Mouse (Mus musculus) monocyte, adult 5-6 weeks (primary cell): ENCODE results near the gene Edn1. TPM values are rescaled to one million over a fixed set of nuclear protein-coding genes. Genes with fewer than 3 reads are reported as not detected.

Experiments
- ATAC-seq: fragments of 153-309, 156-312 bp; replicated peaks from 2 replicates; pipeline ENCODE4 v1.8.0; 2017; ENCODE audit warnings: mild to moderate bottlenecking; ENCODE audit not compliant: low TSS enrichment, insufficient number of reproducible peaks, severe bottlenecking, poor library complexity, low FRiP score
- total RNA-seq: library from RNA; stranded (forward); fragments of 200-1000, 200-491, 200-594 nt; gene quantifications from 3 replicates; pipeline ENCODE4 v1.2.3, GENCODE M21; 2017

Gene Edn1
- 0.29 TPM in 1 of 3 replicates, not detected in the others for total RNA-seq

- ATAC-seq = peak; percentile 66
Measured at GRCm38 (mm10) chr13:42301161-42301721, at the start of gene Edn1. Gene Edn1 (plus strand): TSS chr13:42301476.

- no peak for ATAC-seq
Measured at GRCm38 (mm10) chr13:42253821-42254220, 47.5 kb upstream of the Edn1 start.

GRCm38 (mm10) chr13:42255105-42255504 lies 46.2 kb upstream of the Edn1 start:
- no peak for ATAC-seq

GRCm38 (mm10) chr13:42258422-42258821 lies 42.9 kb upstream of the Edn1 start:
- ATAC-seq = peak; percentile 80

- ATAC-seq = no peak
Measured at GRCm38 (mm10) chr13:42260667-42261066, 40.6 kb upstream of the Edn1 start.

- ATAC-seq = no peak
Measured at GRCm38 (mm10) chr13:42270051-42270450, 31.2 kb upstream of the Edn1 start.

- ATAC-seq = no peak
Measured at GRCm38 (mm10) chr13:42276774-42277454, 24.4 kb upstream of the Edn1 start.

GRCm38 (mm10) chr13:42277751-42278150 lies 23.5 kb upstream of the Edn1 start:
- ATAC-seq = no peak

- no peak for ATAC-seq
Measured at GRCm38 (mm10) chr13:42285896-42286295, 15.4 kb upstream of the Edn1 start.

GRCm38 (mm10) chr13:42286768-42287167 lies 14.5 kb upstream of the Edn1 start:
- no peak for ATAC-seq

- ATAC-seq = no peak
Measured at GRCm38 (mm10) chr13:42292593-42292992, 8.7 kb upstream of the Edn1 start.

GRCm38 (mm10) chr13:42298302-42298701 lies 3.0 kb upstream of the Edn1 start:
- no peak for ATAC-seq

- no peak for ATAC-seq
Measured at GRCm38 (mm10) chr13:42298766-42299165, 2.5 kb upstream of the Edn1 start.

- ATAC-seq = 0 out of 2 replicates have a peak, but pooled peaks have one; percentile 36
Measured at GRCm38 (mm10) chr13:42300567-42300966, 709 bp upstream of the Edn1 start.

GRCm38 (mm10) chr13:42301961-42302861 lies 935 bp downstream of the Edn1 start:
- ATAC-seq = no peak

- ATAC-seq = no peak
Measured at GRCm38 (mm10) chr13:42303180-42303929, 2.1 kb downstream of the Edn1 start.

- ATAC-seq = no peak
Measured at GRCm38 (mm10) chr13:42304139-42304538, 2.9 kb downstream of the Edn1 start.

- ATAC-seq = no peak
Measured at GRCm38 (mm10) chr13:42306870-42307800, 5.9 kb downstream of the Edn1 start.
